Mouse (Mus musculus) megakaryocyte, embryonic 14.5 days (primary cell): ENCODE results near the gene Hdac6.

ENCODE experiments used
- FLI1 ChIP-seq: IDR thresholded peaks from 2 replicates; pipeline ENCODE4 v1.6.1; 2012; ENCODE audit warnings: low read length, inconsistent platforms, mixed read lengths
- GATA1 ChIP-seq: IDR thresholded peaks from 3 replicates; pipeline ENCODE4 v1.6.1; 2012; ENCODE audit warnings: mixed read lengths, low read length, inconsistent platforms, borderline replicate concordance

GRCm38 (mm10) chrX:7904441-7904840, 43.2 kb downstream of the Hdac6 start:
- TF ChIP-seq FLI1, result no peak
- TF ChIP-seq GATA1, result no peak
